Mouse (Mus musculus) hindbrain, postnatal 0 days (tissue): ENCODE data around the gene Wbp2. TPM values are rescaled to one million over a fixed set of nuclear protein-coding genes. Genes with fewer than 3 reads are reported as not detected.

ENCODE experiments used
- ATAC-seq: fragments of 200-750 bp; cut with Nextera tagmentation; 2 replicates; pipeline ENCODE4 v1.8.0; 2017; ENCODE audit warnings: mild to moderate bottlenecking, moderate TSS enrichment, moderate library complexity
- DNase-seq: peaks from one replicate; pipeline ENCODE4 v3.0.0-alpha.2; 2015; ENCODE audit warnings: low spot score
- H3K27ac ChIP-seq: fragments of 300-500 bp; sonication (generic); 2 replicates; pipeline ENCODE4 v1.5.1; 2014; ENCODE audit warnings: mild to moderate bottlenecking
- H3K27me3 ChIP-seq: fragments of 300-500 bp; sonication (generic); 2 replicates; pipeline ENCODE4 v1.6.1; 2014; ENCODE audit warnings: low read length, mixed read lengths; ENCODE audit not compliant: insufficient read depth
- H3K36me3 ChIP-seq: fragments of 300-500 bp; sonication (generic); 2 replicates; pipeline ENCODE4 v1.6.1; 2014; ENCODE audit warnings: low read length, mixed read lengths; ENCODE audit not compliant: insufficient read depth
- H3K4me1 ChIP-seq: fragments of 300-500 bp; sonication (generic); 2 replicates; pipeline ENCODE4 v1.6.1; 2014; ENCODE audit warnings: antibody characterized with exemption, low read length, mixed read lengths; ENCODE audit not compliant: insufficient read depth
- H3K4me2 ChIP-seq: fragments of 300-500 bp; sonication (generic); 2 replicates; pipeline ENCODE4 v1.6.1; 2014; ENCODE audit warnings: low read depth, mild to moderate bottlenecking, low read length, moderate library complexity, mixed read lengths
- H3K4me3 ChIP-seq: fragments of 300-500 bp; sonication (generic); 2 replicates; pipeline ENCODE4 v1.5.1; 2014; ENCODE audit warnings: low read length
- H3K9ac ChIP-seq: fragments of 300-500 bp; sonication (generic); replicated peaks from 2 replicates; pipeline ENCODE4 v1.6.1; 2014; ENCODE audit warnings: mild to moderate bottlenecking, low read length, moderate library complexity, mixed read lengths
- H3K9me3 ChIP-seq: fragments of 300-500 bp; sonication (generic); 2 replicates; pipeline ENCODE4 v1.6.1; 2016; ENCODE audit warnings: low read length, mixed read lengths
- CTCF ChIP-seq: IDR thresholded peaks from 2 replicates; pipeline ENCODE4 v1.5.1; 2016; ENCODE audit warnings: antibody characterized with exemption, control low read depth, low read depth
- WGBS: fragments of 180-500 bp; shearing (Covaris S2); extraction: QIAGEN DNeasy Blood & Tissue Kit; methylation state at CpG from one replicate; pipeline ENCODE4 v1.1.7; 2014; 5-methylcytosine and 5-hydroxymethylcytosine counted together
- polyA plus RNA-seq: library from polyadenylated mRNA; unstranded; fragments of >200 nt; fragmentation: Nextera tagmentation; extraction: Ambion mirVana; gene quantifications from 2 replicates; pipeline ENCODE4 v1.2.1, GENCODE M21; 2015
- total RNA-seq: library from RNA; depleted of rRNA; stranded (reverse); fragments of >200 nt; gene quantifications from 2 replicates; pipeline ENCODE4 v1.2.3, GENCODE M21; 2014

The Wbp2 gene
- total and polyA plus RNA-seq, 2 experiments from 2014 or later, result 171 to 234 TPM

- H3K4me2 ChIP-seq, result no peak overlapping the region
- ATAC-seq (no peak), DNase-seq (no peak)
- H3K4me1 ChIP-seq, result 0 out of 2 replicates have a peak, but pooled peaks cover 4% of the 10 kb centered on the region
- 90% methylated on average over 17 of the region's 17 CpGs for WGBS
- H3K27ac ChIP-seq, result no peak overlapping the region
- no peak overlapping the region for H3K9ac ChIP-seq
- TF ChIP-seq CTCF, result no peak
- no peaks in the 10 kb centered on the region for H3K9me3 ChIP-seq
- H3K36me3 ChIP-seq, result peaks cover 62% of the 10 kb centered on the region
- no peak overlapping the region for H3K4me3 ChIP-seq
- no peaks in the 10 kb centered on the region for H3K27me3 ChIP-seq
Measured at GRCm38 (mm10) chr11:116058868-116059690, 27.7 kb downstream of the Wbp2 start.

GRCm38 (mm10) chr11:116058022-116058614, 28.7 kb downstream of the Wbp2 start:
- Histone ChIP-seq H3K9ac (no peak overlapping the region), H3K27ac (no peak overlapping the region), H3K36me3 (peaks cover 70% of the 10 kb centered on the region), H3K4me3 (no peak overlapping the region), H3K9me3 (no peaks in the 10 kb centered on the region), H3K4me2 (no peak overlapping the region), H3K27me3 (no peaks in the 10 kb centered on the region), H3K4me1 (no peaks in the 10 kb centered on the region)
- no peak for TF ChIP-seq CTCF
- ATAC-seq, result no peak
- no peak for DNase-seq
- 75% methylated on average over 12 of the region's 12 CpGs for WGBS

GRCm38 (mm10) chr11:116057237-116057881, 29.4 kb downstream of the Wbp2 start:
- Histone ChIP-seq H3K27ac (no peak overlapping the region), H3K27me3 (no peaks in the 10 kb centered on the region), H3K4me2 (no peak overlapping the region), H3K4me3 (no peak overlapping the region), H3K4me1 (no peaks in the 10 kb centered on the region), H3K9me3 (no peaks in the 10 kb centered on the region), H3K9ac (no peak overlapping the region), H3K36me3 (peaks cover 78% of the 10 kb centered on the region)
- WGBS, result 85% methylated on average over 4 of the region's 4 CpGs
- no peak for ATAC-seq
- no peak for TF ChIP-seq CTCF
- no peak for DNase-seq

DNA sequence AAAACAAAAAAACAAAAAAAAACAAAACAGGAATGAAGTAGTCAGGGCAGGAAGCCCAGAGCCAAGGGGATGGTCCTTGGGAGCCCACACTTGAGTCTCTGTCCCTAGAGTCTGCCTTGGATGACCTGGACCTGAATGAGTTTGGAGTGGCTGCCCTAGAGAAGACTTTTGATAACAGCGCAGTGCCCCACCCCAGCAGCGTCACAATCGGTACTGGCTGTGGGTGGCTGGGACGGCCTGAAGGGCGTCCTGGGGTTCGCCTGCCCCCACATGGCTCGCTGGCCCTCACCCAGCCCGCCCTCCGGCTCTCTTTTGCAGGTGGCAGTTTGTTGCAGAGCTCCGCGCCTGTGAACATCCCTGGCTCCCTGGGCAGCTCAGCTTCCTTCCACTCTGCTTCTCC, 30.9 kb downstream of the Wbp2 start:
- no peaks in the 10 kb centered on the region for H3K27me3 ChIP-seq
- ATAC-seq (no peak), DNase-seq (no peak)
- WGBS, result 87% methylated on average over 11 of the region's 11 CpGs
- no peak overlapping the region for H3K4me2 ChIP-seq
- H3K9me3 ChIP-seq, result no peaks in the 10 kb centered on the region
- no peaks in the 10 kb centered on the region for H3K4me1 ChIP-seq
- no peak overlapping the region for H3K9ac ChIP-seq
- peaks cover 79% of the 10 kb centered on the region for H3K36me3 ChIP-seq
- H3K4me3 ChIP-seq, result no peak overlapping the region
- no peak for TF ChIP-seq CTCF
- no peak overlapping the region for H3K27ac ChIP-seq

DNA sequence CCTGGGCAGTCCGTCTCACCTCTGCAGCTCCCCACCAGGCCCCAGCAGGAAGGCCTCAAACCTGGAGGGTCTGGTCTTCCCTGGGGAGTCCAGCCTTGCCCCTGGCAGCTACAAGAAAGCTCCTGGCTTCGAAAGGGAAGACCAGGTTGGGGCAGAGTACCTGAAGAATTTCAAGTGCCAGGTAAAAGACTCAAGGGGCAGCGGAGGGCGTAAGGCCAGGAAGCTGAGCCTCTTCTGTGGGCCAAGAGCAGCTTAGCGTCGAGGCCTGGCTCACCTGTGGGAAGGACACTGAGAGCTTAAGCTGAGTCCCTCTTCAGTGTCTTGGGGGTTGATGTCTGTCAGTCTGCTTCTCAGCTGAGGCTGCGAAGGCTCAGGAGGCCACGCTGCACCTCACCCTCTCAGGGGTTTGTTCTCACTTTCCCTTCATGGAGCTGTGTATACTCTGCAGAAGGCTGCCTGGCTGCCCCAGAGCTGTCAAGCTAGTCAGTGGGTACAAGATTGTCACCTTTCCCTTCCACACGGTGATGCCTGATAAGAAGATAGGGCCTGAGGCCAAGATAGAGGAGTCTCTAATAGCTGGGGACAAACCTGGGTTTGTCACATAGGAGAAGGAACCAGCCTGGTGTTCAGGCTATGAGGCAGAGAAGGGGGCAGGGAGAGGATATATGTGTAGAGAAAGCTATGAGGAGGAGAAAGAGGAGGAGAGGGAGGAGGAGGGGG, 33.1 kb downstream of the Wbp2 start:
- Histone ChIP-seq H3K4me3 (no peak overlapping the region), H3K4me1 (no peaks in the 10 kb centered on the region), H3K9ac (no peak overlapping the region), H3K27ac (no peak overlapping the region), H3K4me2 (no peak overlapping the region), H3K36me3 (peaks cover 79% of the 10 kb centered on the region), H3K9me3 (no peaks in the 10 kb centered on the region), H3K27me3 (no peaks in the 10 kb centered on the region)
- no peak for TF ChIP-seq CTCF
- ATAC-seq, result no peak
- no peak for DNase-seq
- 95% methylated on average over 9 of the region's 9 CpGs for WGBS

GRCm38 (mm10) chr11:116050196-116050595, 36.6 kb downstream of the Wbp2 start:
- no peak overlapping the region for H3K4me3 ChIP-seq
- no peak for TF ChIP-seq CTCF
- H3K4me2 ChIP-seq, result no peak overlapping the region
- H3K9me3 ChIP-seq, result no peaks in the 10 kb centered on the region
- DNase-seq (no peak), ATAC-seq (no peak)
- no peaks in the 10 kb centered on the region for H3K4me1 ChIP-seq
- WGBS, result 85% methylated on average over 4 of the region's 4 CpGs
- H3K27me3 ChIP-seq, result no peaks in the 10 kb centered on the region
- H3K27ac ChIP-seq, result no peak overlapping the region
- peaks cover 67% of the 10 kb centered on the region for H3K36me3 ChIP-seq
- no peak overlapping the region for H3K9ac ChIP-seq
